Mouse (Mus musculus) CD4-positive helper T cell, adult 2 months (primary cell): Measurements from ENCODE around the gene Sun2.

Experiments
- DNase-seq: peaks from one replicate; pipeline ENCODE4 v3.0.0-alpha.2; 2012; ENCODE audit warnings: low read depth, missing footprints, low spot score

Gene Sun2

DNA sequence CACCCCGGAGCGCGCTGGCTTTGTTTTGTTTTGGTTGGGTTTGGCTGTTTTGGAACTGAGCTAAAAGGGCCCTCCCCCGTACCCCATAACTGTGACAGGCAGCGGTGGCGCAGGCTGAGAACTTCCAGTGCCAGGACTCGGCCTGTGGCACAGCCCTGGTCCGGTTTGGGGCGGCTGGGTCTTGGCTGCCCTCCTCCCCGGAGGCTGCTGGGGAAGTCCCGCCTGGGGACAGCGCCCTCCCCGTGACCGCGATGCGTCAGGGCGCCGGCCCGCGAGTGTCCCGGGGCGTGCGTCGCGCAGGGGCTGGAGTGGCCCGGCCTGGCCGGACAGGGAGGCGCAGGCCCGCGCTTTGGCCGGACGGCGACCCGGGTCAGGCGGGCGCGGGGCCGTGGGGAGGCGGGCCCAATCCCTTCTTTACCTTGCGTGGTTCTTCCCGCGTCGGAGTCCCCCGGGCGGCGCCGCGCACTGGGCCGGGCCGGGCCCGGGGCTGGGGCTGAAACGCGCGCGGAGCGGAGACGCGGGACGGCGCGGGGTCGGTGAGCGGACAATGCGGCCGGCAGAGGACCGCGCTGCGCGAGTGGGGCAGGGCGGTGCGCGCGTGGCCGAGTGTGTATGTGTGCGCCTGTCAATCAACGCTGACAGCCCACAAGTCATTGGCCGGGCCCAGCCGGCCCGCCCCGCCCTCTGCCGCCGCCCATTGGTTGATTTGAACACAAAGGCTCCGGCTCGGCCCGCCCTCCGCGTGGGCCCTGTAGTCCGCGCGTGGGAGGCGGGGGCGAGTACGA lies at the start of gene Sun2:
TSS of gene Sun2 (minus strand) at position 616 of the 785 bp plus-strand sequence.
- DNase-seq: peak; percentile 93

DNA sequence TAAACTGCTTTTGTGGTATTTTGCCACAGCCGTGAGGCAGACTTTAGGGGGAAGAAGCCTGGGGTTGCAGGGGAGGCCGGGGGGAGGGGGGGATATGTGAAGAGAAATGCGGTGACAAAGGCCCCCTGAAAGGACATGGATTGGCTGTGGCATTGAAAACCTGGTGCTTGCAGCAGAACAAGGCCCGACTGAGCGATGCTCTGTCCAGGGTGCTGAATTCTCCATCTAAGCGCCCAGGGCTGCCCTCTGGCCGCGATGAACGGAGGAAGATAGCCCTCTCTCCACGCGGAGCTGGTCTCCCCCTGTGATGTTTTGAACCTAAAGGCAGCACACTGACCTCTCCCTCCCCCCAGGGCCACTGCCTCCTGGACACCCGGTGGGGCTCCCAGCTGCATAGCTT lies 49.2 kb upstream of the Sun2 start:
- DNase-seq: peak; percentile 58

DNA sequence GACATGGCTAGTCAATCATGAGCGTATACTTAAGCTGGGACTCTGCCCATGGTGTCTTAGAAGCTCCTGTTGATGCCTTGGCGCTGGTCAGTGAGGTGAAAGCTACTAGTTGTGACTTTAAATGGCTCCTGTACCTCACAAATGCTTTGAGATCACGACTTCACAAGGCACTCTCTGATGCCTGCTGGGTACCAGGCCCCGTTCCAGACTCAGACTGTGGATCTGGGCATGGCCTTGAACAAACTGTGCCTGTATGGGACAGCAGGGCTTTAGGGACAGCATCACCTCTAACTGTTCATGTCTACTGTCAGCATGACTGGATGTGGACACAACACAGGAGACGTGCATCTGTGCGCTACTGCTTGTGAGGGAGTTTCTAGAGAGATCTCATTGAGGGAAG lies 48.6 kb upstream of the Sun2 start:
- no peak for DNase-seq

DNA sequence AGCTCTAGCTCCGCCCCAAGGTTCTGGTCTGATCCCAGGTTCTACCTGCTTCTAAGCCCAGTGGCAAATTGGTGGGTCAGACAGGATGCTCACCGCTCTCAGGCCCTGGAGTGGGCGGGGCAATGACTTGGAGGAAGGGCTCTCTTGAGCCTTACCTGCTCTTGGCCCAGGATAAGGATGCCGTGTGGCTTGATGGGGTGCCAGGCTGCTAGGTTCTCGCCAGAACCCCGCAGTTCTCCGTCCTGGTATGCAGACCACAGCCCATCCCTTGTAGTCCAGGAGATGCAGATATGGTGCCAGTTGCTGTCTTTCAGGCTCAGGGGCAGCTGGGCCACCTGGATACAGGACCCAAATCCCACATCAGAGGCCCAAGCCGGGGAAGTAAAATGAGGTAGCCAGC lies 47.8 kb upstream of the Sun2 start:
- DNase-seq: no peak

- DNase-seq: no peak
Observed at GRCm38 (mm10) chr15:79787815-79788214, 45.5 kb upstream of the Sun2 start.

GRCm38 (mm10) chr15:79785056-79785455 lies 42.7 kb upstream of the Sun2 start:
- DNase-seq: no peak

GRCm38 (mm10) chr15:79777749-79778148 lies 35.4 kb upstream of the Sun2 start, which contains the start of gene Dnal4:
Gene Dnal4 (minus strand): TSS chr15:79777849.
- DNase-seq: no peak

- DNase-seq: no peak
Observed at GRCm38 (mm10) chr15:79775662-79776061, 33.3 kb upstream of the Sun2 start.

- peak; percentile 98 for DNase-seq
Observed at GRCm38 (mm10) chr15:79774117-79775027, 32.0 kb upstream of the Sun2 start.

DNA sequence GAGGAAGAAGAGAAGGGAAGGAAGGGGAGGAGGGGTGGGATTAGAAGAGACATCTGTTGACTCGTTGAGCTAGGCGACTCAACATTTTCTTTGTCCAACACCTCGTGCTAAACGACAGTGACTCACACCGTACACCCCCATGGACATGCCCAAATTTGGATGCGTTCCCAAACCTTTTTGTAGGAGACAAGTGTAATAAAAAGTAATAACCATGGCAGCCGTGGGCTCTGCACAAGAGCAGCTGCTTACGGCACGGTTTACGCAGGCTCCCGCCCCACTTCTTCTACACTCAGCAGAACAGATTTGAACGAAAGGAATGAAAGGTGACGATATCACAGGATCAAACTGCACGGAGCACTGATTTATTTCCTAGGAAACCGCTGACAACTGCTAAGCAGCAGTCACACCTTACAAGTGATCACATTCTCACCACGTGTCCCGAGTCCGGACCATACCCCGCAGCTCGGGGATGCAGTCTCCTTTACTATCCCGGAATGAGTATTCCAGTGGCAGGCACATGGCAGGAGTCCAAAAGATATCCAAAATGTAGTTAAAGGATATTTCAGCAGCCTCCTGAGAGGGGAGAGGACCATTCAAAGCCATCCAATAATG lies 28.4 kb upstream of the Sun2 start:
- DNase-seq: no peak

DNA sequence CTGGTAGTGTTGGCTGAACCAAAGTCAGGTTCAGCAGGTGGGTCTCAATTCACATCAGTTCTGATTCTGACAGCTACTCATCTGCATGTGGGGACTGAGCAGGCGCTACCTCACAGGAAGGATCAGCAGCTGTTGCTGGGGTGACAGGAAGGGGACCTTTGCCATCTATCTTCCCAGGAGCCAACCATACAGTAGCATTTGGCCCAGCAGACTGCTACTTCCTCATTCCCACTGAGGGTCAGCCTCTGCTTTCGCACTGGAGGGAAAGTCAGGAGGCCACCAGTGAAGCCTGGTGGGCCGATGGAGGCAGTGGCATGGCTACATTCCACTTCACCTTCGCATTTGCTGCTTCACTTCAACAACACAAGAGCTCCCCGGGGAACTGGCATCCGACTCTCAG lies 26.0 kb upstream of the Sun2 start:
- no peak for DNase-seq

- no peak for DNase-seq
Observed at GRCm38 (mm10) chr15:79767327-79767961, 25.1 kb upstream of the Sun2 start.

DNA sequence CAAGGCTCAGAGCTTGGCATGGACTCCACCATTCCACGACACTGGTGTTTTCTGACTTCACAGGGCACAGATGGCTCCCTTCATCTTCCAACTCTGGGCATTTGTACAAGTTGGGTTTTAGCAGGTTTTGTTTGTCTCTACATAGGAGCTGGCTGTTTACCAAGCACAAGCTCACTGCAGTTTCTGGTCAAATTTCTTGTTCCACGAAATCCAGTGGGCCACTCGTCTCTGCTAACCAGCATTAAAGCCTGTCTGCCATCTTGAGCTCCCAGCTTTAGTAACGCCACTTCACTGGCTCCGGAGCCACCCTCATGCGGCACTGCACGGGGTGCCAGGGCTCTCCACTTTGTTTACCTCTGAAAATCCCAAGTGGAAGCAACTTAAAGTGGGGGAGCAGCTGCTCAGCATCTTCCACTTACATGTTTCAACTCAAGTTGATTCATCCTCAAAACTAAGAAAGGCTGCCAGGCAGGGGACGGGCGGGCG lies 24.3 kb upstream of the Sun2 start:
- DNase-seq: no peak

GRCm38 (mm10) chr15:79766168-79766567 lies 23.8 kb upstream of the Sun2 start:
- no peak for DNase-seq

DNA sequence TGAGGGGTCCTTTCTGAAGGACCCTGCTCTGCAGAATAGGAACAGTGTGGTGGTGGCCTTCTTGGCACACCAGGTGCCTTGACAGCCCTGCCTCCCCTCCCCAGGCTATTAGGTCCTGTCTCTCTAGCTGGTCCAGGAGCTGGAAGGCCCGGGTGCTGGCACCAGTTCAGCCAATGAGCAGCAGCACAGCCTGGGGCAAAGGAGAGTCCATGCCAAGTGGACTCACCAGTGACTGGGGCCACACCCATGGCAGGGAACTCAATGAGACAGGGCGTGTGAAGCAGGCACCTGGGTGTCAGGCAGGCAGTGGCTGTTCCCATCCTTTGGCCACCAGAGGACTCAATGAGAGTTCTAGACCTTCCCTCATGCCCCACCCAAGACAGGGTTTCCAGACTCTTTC lies 23.0 kb upstream of the Sun2 start:
- DNase-seq: no peak

- DNase-seq: no peak
Observed at GRCm38 (mm10) chr15:79764539-79765267, 22.4 kb upstream of the Sun2 start.

DNA sequence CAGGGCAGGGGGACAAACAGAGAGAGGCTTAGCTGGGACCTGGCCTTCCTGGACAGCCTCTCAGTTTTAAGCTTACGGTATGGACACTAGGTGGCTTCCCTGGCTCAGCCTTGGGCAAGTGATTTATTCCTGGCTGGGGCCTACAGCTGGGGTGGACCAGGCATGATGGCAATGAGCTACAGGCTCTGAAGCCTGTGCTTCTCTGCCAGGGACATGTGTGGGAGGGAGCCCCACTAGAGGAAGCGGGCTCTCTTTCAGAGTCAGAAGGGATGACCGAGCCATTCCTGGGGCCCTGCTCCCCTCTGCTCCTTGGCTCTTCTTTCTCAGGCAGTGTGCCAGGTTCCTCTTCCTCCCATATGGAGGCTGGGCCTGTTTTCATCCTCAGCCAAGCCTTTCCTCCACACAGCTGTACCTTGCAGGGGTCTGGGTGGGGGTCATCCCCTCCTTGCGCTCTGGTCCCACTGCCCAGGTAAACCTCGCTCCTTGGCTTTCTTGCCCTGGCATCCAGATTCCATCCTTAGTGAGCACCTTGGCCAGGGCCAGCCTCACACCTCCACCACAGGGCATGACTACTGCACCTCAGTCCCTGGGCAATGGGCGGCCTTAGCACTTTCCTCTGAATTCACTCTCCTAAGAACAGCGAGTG lies 21.4 kb upstream of the Sun2 start:
- DNase-seq: no peak

DNA sequence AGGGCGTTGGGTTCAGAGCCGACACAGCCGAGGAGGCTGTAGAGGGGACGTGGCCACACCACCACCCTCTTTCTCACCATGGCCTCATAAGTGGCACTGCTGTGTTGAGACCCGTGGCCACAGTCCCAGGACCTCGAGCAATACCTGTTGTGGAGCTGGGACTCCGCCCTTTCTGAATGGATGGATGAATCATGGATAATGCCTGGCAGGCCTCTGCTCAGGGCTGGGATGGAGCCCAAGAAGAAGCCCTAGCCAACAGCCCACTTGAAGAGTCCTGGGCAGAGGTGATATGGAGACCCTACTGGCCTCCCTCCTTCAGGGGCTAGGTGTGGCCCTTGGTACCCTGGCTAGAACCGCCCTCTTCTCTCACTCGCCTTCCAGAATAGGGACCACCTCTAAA lies 20.7 kb upstream of the Sun2 start:
- no peak for DNase-seq

- no peak for DNase-seq
Observed at GRCm38 (mm10) chr15:79760956-79761355, 18.6 kb upstream of the Sun2 start.

DNA sequence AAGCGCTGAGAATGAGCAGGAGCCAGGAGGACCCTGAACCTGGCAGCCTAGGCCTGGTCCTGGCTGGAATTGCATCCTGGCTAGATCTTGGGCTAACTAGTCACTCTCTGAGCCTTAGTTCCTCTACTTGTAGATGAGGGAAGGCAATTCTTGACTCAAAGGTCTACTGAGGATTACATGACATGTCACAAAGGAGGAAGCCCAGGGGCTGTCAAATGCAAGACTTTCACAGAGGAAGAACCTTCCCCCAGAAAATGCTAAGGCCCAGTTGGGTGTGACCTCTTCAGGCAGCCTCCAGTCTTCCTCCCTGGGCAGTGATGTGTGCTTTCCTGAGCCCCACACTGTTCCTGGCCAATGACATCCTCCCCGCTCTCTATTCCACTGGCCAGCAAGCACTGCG lies 14.8 kb upstream of the Sun2 start:
- no peak for DNase-seq
